Mouse (Mus musculus) activated CD4-positive, CD25-positive, alpha-beta regulatory T cell, adult 4 months (primary cell): ENCODE data around the gene Pacsin2. TPM values are rescaled to one million over a fixed set of nuclear protein-coding genes. Genes with fewer than 3 reads are reported as not detected.
"Not testable (repeated sequence)": the region's sequence is repeated elsewhere in the genome, so short reads cannot be mapped to it uniquely, and the experiment has no call there.

ENCODE experiments used
- ATAC-seq: one replicate; pipeline ENCODE4 v1.8.0; 2017
- polyA plus RNA-seq, 2 experiments: library from polyadenylated mRNA; unstranded; fragments of 100-300 nt; shearing (Covaris generic); gene quantifications; one replicate each; pipeline ENCODE4 v1.2.1; 2017

Gene Pacsin2
- polyA plus RNA-seq, 2 experiments from 2014 or later = 21.2 to 24.9 TPM

DNA sequence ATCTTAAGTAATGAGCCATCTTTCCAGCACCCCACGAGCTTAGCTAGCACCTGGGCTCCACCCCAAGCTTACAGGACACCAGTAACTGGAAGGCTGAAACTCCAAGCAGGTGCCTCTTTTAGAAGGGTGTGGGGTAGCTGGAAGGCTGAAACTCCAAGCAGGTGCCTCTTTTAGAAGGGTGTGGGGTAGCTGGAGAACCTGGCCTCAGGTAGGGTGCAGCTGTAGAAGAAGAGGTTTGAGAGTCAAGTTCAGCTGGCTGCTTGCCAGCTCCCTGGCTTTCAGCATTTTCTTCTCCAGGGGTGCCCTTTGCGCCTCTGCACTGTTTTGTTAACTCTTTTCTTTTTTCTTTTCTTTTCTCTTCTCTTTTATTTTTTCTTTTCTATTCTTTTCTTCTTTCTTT, 96.1 kb downstream of the Pacsin2 start:
- no peak for ATAC-seq

DNA sequence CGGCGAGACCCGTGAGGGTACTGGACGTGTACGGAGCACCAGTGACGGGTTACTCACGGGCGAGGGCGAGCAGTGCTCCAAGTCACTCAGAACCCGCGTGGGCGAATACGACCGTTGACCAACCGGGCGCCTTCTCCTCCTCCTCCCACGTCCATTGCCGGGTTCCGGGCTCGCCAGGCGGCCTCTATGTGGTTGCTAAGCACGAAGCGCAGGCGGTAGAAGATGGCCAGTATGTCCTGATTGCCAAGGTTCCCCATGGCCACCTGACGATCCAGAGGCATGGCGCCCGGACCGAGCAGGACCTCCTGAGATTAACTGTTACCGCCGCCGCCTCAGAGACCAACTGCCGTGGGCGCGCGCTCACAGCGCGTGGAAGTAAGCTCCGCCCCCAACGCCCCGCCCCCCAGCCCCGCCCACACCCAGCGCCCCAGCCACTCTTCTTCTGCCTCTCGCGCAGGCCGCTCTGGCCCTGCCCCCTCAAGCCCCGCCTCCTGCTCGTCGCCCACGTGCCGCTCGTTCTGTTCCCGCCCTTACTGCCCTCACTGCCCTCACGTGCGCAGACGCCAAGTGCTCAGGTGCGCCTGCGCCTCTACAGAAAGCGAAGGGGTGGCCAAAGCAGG, 97.4 kb downstream of the Pacsin2 start:
- ATAC-seq = peak; percentile 57

DNA sequence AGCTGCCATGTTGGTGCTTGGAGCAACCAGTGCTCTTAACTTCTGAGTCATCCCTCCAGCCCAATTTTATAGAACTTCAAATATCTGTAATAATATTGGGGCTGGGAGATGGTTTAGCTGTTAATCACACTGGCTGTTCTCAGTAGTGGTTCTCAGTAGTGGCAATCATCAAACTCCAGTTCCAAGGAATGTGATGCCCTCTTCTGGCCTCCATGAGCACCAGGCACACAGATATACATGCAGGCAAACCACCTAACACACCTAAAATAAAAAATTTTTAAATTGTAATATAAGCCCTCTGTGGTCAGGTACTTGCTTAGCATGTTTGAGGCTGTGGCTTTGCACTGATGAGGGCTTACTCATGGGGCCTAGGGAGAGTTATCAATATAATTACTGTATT, 98.7 kb downstream of the Pacsin2 start:
- ATAC-seq = no peak

DNA sequence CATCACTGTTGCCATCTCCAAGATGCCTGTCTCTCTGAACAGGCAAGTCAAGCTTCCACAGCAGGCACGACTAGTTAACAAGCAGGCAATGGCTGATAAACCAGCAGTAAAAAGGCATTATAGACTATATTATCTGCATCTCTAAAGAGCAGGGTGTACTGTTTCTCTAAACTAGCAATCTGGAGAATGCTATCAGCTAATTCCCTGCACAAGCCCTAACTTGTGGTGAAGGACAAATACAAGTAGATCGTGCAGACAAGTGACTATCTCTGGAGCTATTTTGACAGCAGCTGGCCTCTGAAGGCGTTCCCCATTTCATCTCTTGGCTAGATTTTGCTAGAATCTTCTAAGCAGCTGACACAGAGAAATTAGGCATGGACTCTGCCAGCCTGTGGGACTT, 100.2 kb downstream of the Pacsin2 start:
- ATAC-seq = no peak

DNA sequence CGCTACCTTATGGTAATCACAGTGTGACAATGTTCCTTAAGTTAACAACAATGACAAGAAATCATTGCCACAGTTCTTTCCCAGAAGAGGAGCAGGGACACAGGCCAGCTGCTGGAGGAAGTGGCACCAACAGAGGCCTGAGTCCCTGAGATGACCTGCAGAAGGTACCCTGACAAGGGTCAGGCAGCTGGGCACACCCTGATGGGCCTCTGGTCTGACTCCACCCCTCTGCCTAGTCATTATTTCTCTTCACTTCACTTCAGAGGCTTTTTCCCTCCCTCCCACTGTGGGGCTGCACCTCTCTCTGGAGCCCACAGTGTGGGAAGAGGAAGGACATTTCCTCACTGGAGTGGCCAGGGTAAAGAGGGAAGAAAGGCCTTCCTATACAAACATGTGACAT, 101.6 kb downstream of the Pacsin2 start:
- not testable (repeated sequence) for ATAC-seq

DNA sequence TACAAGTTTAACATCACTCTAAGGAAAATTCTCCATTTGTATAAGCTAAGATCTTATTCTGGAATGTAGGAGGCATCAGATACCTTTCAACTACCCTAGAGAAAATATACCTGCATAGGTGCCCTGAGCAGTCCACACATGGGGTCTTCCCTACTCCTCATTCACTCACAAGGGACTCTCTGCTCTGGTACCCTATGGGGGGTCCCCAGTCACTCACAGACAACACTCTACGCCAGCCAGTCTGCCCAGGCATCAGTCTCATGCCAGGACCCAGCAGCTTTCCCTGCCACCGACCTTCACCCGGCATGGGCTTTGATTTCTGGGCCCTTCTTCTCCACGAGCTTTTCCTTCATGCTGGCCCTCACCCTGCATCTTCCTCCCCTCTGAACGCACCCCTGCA, 103.5 kb downstream of the Pacsin2 start:
- ATAC-seq = not testable (repeated sequence)

DNA sequence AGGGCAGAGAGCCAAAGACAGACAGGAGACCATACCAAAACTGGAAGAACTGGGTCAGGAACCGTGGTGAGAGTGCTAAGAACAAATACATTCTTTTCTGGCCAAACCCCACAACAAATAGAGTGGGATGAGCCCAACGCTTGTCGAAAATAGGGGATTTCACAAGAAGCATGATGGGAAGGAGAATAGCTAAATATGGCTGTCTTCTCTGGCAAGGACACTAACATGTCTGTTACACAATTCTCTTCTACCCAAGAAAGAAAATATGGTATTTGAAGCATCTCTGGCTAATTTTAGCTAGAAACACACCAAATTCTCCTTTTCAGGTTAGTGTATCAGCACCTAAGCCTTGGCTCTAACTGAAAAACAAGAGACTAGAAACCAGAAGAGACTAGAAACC, 104.3 kb downstream of the Pacsin2 start:
- no peak for ATAC-seq

DNA sequence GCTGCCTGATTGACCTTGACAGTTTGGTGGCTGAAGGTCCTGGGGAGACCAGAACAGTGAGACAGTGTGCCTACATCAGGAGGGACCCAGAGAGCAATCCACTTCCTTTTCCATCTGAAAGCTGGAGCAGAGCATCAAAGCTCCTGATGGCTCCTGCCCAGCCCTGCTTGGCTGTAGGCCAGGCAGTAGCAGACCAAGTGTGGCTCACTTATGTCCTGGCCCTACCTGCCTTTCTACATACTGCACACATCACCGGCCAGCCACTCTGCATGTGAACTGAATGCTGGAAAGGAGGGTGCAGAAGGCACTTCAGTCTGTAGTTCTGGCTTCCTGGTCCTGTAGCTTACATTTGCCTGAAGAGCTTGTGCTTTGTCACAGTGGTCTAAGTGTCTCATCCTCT, 105.9 kb downstream of the Pacsin2 start:
- no peak for ATAC-seq

DNA sequence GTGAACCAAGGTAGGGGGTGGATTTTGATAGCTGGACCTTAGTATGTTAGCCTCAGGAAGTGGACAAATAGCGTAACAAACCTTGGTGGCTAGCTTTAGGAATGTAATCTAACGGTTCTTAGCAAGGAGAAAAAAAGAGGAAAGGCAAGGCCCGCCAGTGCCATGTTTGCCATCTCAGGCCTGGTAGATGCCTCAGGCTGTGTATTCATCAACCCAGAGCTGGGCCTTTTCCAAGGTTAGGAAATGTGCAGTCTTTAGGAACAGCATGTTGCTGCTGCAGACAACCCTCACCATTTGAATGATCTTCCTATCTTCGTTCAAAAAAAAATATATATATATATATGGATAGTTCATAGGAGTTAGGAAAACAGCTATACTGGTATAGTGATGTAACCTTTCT, 112.9 kb downstream of the Pacsin2 start:
- no peak for ATAC-seq

DNA sequence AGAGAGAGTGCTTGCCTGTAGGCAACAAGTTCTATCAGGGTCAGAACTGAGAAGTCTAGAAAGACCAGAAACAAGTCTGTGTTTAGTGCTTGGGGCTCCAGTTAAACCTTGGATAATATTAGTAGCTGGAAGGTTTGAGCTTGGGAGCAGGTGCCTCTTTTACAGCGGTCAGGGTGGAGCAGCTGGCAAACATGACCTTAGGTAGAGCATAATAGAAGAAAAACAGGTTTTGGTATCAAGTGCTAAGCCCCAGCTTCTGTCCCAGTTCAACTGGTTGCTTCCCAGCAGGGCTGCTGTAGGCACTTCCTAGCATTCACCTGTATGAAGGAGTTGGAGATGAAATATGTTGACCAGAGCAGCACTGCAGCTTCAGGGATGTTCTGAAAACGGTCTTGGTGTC, 113.5 kb downstream of the Pacsin2 start:
- ATAC-seq = no peak

DNA sequence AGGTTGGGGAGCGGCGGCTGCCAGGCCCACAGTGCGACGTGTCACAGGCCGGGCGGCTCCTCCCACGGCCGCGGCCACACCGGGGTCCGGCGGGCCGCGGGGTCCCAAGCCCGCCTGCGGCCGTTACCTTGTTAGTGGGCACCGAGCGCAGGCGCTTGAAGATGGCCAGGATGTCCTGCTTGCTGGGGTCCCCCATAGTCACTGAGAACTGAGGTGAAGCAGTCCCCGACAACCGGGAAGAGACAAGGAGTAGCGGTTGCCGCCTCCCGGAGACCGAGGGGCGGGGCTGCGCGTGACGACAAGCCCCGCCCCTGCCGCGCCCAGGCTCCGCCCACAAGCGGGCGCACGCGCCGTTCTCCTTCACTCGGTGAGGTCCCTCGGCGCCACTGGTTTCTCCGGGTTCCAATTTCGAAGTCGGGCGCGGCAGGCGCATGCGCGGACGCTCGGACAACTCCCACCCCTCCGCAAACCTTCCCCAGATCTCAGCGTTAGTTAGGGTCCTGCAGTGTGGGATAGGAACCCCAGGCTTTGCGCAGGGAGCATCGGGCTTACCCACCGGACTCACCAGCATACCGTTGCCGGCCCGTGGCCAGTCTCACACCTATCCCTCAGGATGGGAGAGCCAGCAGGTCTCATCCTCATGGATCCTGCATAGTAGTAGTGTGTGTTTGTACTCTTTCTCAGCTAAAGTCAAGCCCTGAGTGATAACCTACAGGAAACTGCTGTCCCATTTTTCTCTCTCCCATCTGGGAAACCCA, 114.3 kb downstream of the Pacsin2 start, which contains the start of gene Arfgap3:
Gene Arfgap3 (minus strand): TSS at position 294 of the 758 bp plus-strand sequence.
- ATAC-seq = peak; percentile 94

DNA sequence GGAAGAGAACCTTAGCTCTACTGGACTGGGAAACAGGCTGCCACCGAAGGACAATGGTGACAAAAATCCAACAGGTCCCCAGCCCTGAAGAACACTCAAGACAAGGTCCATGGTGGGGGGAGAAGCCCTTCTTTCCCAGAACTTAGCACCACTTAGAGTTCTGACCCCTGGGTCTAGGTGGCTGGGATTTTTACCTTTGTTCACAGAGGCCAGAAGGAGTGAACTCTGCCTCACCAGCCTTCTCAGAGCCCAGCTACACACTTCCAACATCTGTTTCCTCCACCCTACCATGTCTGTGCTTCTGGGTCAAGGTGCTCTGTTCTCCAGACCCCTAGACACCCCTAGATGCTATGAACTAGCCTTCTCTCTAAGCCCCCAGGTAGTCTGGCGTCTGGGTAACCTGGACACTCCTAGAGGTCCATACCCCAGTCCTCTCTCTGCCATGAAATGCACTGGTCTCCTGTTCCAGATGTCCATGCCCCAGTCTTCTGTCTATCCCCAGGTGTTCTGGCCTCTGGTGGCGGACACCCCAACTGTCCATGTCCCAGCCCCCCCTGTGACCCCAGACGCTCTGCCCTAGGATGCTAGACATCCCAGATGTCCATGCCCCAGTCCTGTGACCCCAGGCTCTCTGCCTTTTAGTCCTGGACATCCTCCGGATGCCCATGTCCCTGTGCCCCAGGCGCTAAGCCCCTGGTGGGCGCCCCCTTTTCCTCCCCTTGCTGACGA, 115.0 kb downstream of the Pacsin2 start:
- no peak for ATAC-seq

DNA sequence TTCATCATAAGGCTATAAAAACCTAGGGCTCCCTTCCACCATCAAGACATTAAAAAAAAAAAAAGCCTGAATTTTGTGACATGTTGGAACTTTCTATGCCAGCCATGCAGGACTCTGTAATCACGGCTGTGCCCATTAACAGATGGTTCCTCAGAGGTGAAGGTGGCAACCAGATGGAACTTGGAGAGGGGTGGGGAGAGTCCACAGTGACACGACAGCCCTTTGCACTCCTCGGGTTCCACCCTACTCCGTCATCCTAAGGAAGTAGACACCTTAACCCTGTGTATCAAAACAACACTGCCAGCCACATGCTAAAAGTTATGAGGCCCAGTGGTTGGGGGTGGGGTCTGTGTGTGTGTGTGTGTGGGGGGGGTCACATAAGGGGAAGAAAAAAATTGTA, 115.7 kb downstream of the Pacsin2 start:
- ATAC-seq = no peak

DNA sequence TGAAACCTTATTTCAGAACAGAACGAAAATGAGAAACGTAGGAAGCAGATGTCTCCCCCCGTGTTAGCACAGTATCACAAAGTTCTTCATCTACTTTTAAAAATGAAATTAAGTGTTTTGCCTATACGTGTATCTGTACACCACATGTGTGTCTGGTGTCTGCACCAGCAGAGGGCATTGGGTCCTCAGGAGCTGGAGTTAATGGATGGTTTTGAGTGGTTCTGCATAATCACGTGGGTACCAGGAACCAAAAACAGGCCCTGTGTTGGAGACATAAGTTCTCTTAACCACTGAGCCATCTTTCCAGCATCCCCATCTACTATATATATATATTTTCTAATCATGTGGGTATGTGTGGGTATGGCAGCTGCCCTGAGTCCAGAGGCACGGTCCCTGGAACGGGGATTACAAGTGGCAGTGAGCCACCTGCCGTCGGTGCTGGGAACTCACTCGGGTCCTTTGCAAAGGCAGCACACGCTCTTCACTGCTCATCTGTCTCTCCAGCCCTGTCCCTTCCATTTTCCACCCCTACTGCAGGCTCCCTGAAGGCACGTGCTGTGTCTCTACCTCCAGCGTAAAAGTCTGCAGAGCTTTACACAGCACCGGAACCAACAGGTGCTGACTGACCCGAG, 118.4 kb downstream of the Pacsin2 start:
- no peak for ATAC-seq

DNA sequence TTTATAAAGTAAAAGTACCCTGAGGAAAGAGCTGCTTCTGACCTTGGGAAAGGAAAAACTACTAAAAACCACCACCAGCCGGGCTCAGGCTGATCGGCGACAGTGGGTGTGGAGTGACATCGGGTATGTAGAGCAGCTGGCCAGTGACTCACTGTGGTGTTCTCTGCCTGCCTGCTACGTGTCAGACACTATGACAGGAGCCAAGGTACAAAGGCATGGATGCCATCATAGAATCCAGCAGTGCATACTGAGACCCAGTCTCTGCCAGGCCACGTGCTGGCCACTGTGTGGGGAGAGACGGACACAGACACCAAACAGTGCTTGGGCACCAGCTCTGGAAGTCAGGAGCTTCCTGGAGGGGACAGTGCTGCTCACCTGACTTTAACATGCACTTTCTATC, 119.5 kb downstream of the Pacsin2 start:
- no peak for ATAC-seq

DNA sequence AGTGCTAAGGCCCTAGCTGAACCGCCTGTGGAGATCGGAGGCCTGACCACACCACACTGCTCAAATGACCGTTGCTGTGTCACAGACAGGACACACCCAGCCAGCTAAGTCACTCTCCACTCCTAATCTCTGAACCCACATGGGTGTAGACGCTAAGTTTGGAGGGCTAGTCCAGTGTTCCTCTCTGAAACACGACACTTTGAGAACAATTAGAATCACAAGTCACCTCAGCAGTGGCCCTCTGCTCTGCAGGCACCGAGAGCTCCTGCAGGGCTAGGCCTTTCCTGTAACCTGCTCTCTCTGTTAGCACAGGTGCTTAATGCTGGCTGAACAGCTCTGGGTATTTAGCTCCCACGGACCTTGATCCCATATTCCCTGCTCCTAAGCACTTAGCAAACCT, 120.2 kb downstream of the Pacsin2 start:
- no peak for ATAC-seq

DNA sequence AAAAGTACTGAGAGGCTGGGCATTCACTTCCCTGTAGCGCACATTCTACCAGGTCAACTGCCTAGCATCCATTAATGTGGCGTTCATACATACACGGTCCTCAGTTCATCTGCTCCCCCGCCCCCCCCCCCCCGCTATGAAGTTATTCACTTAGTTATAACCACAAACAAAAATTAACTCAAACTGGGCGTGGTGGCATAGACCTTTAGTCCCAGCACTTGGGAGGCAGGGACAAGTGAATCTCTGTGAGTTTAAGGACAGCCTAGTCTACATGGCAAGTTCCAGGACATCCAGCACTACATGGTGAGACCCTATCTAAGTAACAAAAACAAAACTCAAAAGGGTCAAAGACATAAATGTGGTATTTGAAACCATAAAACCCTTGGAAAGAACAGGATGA, 125.5 kb downstream of the Pacsin2 start:
- no peak for ATAC-seq

DNA sequence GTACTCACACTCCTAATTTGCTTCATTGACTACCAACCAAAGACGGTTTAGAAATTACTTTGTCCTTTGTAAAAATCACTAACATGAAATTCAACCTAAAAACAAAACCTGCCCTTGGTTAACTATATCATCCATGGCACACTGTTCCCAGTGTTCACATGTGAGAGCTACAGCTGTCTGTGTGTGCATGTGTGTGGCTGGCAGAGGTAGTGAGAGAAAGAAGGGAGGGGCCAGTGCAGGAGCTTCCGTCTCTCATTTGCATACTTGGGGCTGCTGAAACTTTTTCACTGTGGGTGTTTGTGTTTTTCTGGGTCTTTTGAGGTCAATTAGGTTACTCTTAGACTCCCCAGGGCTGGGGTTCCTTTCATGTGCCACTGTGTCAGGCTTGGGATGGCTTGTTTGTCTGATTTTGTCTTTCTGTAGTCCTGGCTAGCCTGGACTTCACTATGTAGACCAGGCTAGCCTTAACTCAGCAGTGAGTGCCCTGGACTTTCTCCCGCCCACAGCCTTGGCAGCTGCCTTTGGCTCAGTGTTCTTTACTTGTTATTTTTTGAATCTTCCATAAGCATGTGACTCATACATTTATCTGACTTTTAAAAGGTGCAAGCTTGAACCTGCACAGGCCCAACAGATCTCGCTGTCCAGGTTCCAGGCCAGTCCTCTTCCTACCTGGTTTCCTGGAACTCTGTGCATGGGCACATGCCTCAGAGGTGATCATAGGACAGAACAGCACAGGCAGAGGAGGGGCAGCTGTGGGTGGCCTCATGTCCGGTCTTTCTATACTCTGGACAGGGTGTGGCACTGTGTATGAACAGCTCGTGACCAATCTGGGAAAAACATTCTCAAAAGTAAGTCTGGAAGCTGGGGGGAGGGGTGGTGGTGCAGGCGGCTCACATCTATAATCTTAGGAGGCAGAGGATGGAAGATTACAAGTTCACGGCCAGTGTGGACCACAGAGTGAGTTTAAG, 126.2 kb downstream of the Pacsin2 start:
- no peak for ATAC-seq

DNA sequence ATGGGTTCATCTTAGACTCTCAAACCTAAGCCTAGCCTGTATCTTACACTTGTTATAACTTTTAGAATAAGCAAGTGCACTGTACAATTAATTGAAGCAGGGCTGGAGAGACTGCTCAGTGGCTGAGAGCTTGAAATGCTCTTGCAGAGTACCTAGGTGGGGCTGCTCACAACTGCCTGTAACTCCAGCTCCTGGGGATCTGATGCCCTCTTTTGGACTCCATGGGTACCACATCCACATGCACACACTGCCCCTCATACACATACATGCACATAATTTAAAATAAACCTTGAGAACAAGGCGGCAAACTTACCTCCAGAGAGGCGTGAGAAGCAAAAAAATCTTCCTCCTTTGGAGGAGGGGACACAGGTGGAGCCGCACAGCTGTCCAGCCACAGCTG, 132.0 kb downstream of the Pacsin2 start:
- no peak for ATAC-seq

DNA sequence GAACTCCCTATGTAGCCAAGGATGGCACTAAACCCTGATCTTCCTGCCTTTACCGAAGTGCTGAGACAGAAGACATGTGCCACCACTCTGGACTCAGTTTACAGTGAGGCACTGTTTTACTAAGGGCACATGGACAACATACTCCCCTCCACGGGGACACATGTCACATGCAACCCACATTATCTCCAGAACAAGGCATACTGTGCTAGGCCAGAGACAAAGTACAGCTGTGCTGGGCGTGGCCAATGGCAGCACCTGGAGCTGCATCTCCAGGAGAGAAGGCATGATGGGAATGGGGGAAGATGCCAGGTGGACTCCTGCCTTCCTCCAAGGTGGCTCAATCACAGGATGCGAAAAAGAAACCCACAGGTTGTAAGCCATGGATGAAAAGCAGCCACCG, 135.5 kb downstream of the Pacsin2 start:
- ATAC-seq = no peak
